In genomic region chr4:72160102-72160511, GRCm38 (mm10) we compare ENCODE assay signal across 8 mouse cellular contexts. TPM values are rescaled to one million over a fixed set of nuclear protein-coding genes. Genes with fewer than 3 reads are reported as not detected.
DNase-seq lines count a peak whose midpoint lies in the region; ATAC-seq and TF ChIP-seq lines count a peak whose summit lies in the region.

No protein-coding gene starts in this region.

- WGBS in embryonic facial prominence, embryonic 11.5 days, result 40% methylated on average over 14 of the region's 14 CpGs
- WGBS in hindbrain, embryonic 16.5 days, result 26% methylated on average over 14 of the region's 14 CpGs
- 30% methylated on average over 14 of the region's 14 CpGs for WGBS in midbrain, postnatal 0 days

- no peak overlapping the region for H3K9ac ChIP-seq in embryonic facial prominence, embryonic 11.5 days (replicated peaks; ENCODE audit: low read length)
- H3K9ac ChIP-seq in hindbrain, embryonic 16.5 days (ENCODE audit: low read depth, low read length), result no peak overlapping the region
- no peak overlapping the region for H3K9ac ChIP-seq in midbrain, postnatal 0 days (replicated peaks; ENCODE audit: low read length, poor library complexity, severe bottlenecking)

- no peak overlapping the region for H3K4me2 ChIP-seq in embryonic facial prominence, embryonic 11.5 days (ENCODE audit: low read depth, low read length)
- no peak overlapping the region for H3K4me2 ChIP-seq in hindbrain, embryonic 16.5 days (ENCODE audit: low read length)
- no peak overlapping the region for H3K4me2 ChIP-seq in midbrain, postnatal 0 days (ENCODE audit: low read depth, low read length, poor library complexity, severe bottlenecking)

- intact Hi-C loops in heart, postnatal 10 days (cut with DNase I), result no loop called here

- no peaks in the 10 kb centered on the region for H3K9me3 ChIP-seq in embryonic facial prominence, embryonic 11.5 days (replicated peaks; ENCODE audit: control insufficient read depth, low read length)
- no peaks in the 10 kb centered on the region for H3K9me3 ChIP-seq in hindbrain, embryonic 16.5 days (ENCODE audit: control insufficient read depth, low read length)
- no peaks in the 10 kb centered on the region for H3K9me3 ChIP-seq in midbrain, postnatal 0 days (ENCODE audit: low read length)

- ATAC-seq in embryonic facial prominence, embryonic 11.5 days (replicated peaks; ENCODE audit: insufficient number of reproducible peaks, low FRiP score, low TSS enrichment, low read depth), result peak; percentile 86
- ATAC-seq in hindbrain, embryonic 16.5 days, result peak; percentile 86
- peak; percentile 65; the same call in 1 of the 2 replicates for ATAC-seq in midbrain, postnatal 0 days (ENCODE audit: low FRiP score)

- no peak overlapping the region for H3K4me3 ChIP-seq in embryonic facial prominence, embryonic 11.5 days (ENCODE audit: low read depth, low read length)
- H3K4me3 ChIP-seq in hindbrain, embryonic 16.5 days (ENCODE audit: low read length), result no peak overlapping the region
- H3K4me3 ChIP-seq in midbrain, postnatal 0 days (ENCODE audit: low read depth, low read length), result no peak overlapping the region

- no peak for TF ChIP-seq CTCF in midbrain, postnatal 0 days (IDR thresholded peaks at IDR 0.05)

- H3K27me3 ChIP-seq in embryonic facial prominence, embryonic 11.5 days (ENCODE audit: control insufficient read depth, insufficient read depth, low read length), result no peaks in the 10 kb centered on the region
- H3K27me3 ChIP-seq in hindbrain, embryonic 16.5 days (replicated peaks; ENCODE audit: control insufficient read depth, insufficient read depth, low read length), result no peaks in the 10 kb centered on the region
- no peaks in the 10 kb centered on the region for H3K27me3 ChIP-seq in midbrain, postnatal 0 days (ENCODE audit: insufficient read depth, low read length)

- no peaks in the 10 kb centered on the region; the same call in 1 of the 2 replicates for H3K4me1 ChIP-seq in embryonic facial prominence, embryonic 11.5 days (ENCODE audit: control insufficient read depth, insufficient read depth, low read length)
- peaks cover 10% of the 10 kb centered on the region; the same call in 1 of the 2 replicates for H3K4me1 ChIP-seq in hindbrain, embryonic 16.5 days (ENCODE audit: control insufficient read depth, insufficient read depth, low read depth, low read length)
- no peaks in the 10 kb centered on the region for H3K4me1 ChIP-seq in midbrain, postnatal 0 days (ENCODE audit: insufficient read depth, low read length)

- no peak overlapping the region for H3K27ac ChIP-seq in embryonic facial prominence, embryonic 11.5 days (replicated peaks; ENCODE audit: low read depth, low read length)
- H3K27ac ChIP-seq in hindbrain, embryonic 16.5 days (ENCODE audit: low read depth, low read length), result no peak overlapping the region
- H3K27ac ChIP-seq in midbrain, postnatal 0 days (ENCODE audit: low read depth, low read length), result no peak overlapping the region

- peak; percentile 8 to 19 for DNase-seq in cerebellum, postnatal 25 days
- no peak for DNase-seq in cerebellum, adult 8-10 months
- peak; percentile 35 for DNase-seq in embryonic facial prominence, embryonic 11.5 days (ENCODE audit: low spot score)
- peak; percentile 82 for DNase-seq in midbrain, postnatal 0 days (ENCODE audit: low spot score)
- DNase-seq in layer of hippocampus, postnatal 14 days (ENCODE audit: low spot score in 2 of 2), result no peak
- no peak for DNase-seq in heart, postnatal 10 days
- DNase-seq in heart, adult 9 months (ENCODE audit: low spot score in 2 of 2), result no peak

- no peaks in the 10 kb centered on the region; the same call in 1 of the 2 replicates for H3K36me3 ChIP-seq in embryonic facial prominence, embryonic 11.5 days (replicated peaks; ENCODE audit: control insufficient read depth, insufficient read depth, low read depth, low read length)
- H3K36me3 ChIP-seq in hindbrain, embryonic 16.5 days (ENCODE audit: control insufficient read depth, insufficient read depth, low read length), result no peaks in the 10 kb centered on the region; the same call in 1 of the 2 replicates
- no peaks in the 10 kb centered on the region for H3K36me3 ChIP-seq in midbrain, postnatal 0 days (ENCODE audit: insufficient read depth, low read length)

RNA-seq across cellular contexts. Expression of gene Tle1, which starts 40.6 kb away (rescaled TPM):
- 40.1 and 40.9 TPM in 2 replicates for polyA plus RNA-seq in embryonic facial prominence, embryonic 11.5 days (2014; fragmentation: Nextera tagmentation; extraction: Ambion mirVana)
- 26.8 and 31.5 TPM in 2 replicates for polyA plus RNA-seq in hindbrain, embryonic 16.5 days (2015; fragmentation: Nextera tagmentation; extraction: Ambion mirVana)
- total RNA-seq in midbrain, postnatal 0 days (2014; rRNA removed), result 77.9 and 91.6 TPM in 2 replicates
- polyA plus RNA-seq in midbrain, postnatal 0 days (2015; fragmentation: Nextera tagmentation; extraction: Ambion mirVana), result 20.5 and 23.0 TPM in 2 replicates
- 10 to 100 TPM; 59.1 to 60.4 TPM for total RNA-seq in layer of hippocampus, postnatal 14 days (2021)
- 10 to 100 TPM; 12.3 to 14.2 TPM for total RNA-seq in heart, postnatal 10 days (2021)

Comparison
In these comparisons a context has a peak if more than half of its experiments do, and no peak if none do; other contexts are left out.
1. DNase-seq: peak in cerebellum, postnatal 25 days (2 of 2), embryonic facial prominence, embryonic 11.5 days (single experiment) and midbrain, postnatal 0 days (single experiment); none in cerebellum, adult 8-10 months (single experiment), layer of hippocampus, postnatal 14 days (0 of 2), heart, postnatal 10 days (0 of 2) and heart, adult 9 months (0 of 2).
2. Peak in every context shown above with its lines, with median percentiles within 50 percentile points of each other: ATAC-seq.